Mouse (Mus musculus) stomach, postnatal 0 days (tissue): ENCODE data around the gene Dnajb8. TPM values are rescaled to one million over a fixed set of nuclear protein-coding genes. Genes with fewer than 3 reads are reported as not detected.

Experiments
- ATAC-seq: fragments of 200-750 bp; cut with Nextera tagmentation; 2 replicates; pipeline ENCODE4 v1.8.0; 2017; ENCODE audit not compliant: low FRiP score, low TSS enrichment
- DNase-seq: peaks from one replicate; pipeline ENCODE4 v3.0.0-alpha.2; 2016; ENCODE audit warnings: low spot score
- H3K27ac ChIP-seq: fragments of 300-500 bp; sonication (generic); replicated peaks from 2 replicates; pipeline ENCODE4 v1.5.1; 2014; ENCODE audit warnings: mild to moderate bottlenecking, control low read depth
- H3K27me3 ChIP-seq: fragments of 300-500 bp; sonication (generic); 2 replicates; pipeline ENCODE4 v1.6.1; 2014; ENCODE audit warnings: low read length; ENCODE audit not compliant: control insufficient read depth, insufficient read depth
- H3K36me3 ChIP-seq: fragments of 300-500 bp; sonication (generic); 2 replicates; pipeline ENCODE4 v1.6.1; 2014; ENCODE audit warnings: low read length, mixed read lengths; ENCODE audit not compliant: control insufficient read depth, insufficient read depth
- H3K4me1 ChIP-seq: fragments of 300-500 bp; sonication (generic); replicated peaks from 2 replicates; pipeline ENCODE4 v1.6.1; 2014; ENCODE audit warnings: antibody characterized with exemption; ENCODE audit not compliant: control insufficient read depth, insufficient read depth
- H3K4me2 ChIP-seq: fragments of 300-500 bp; sonication (generic); replicated peaks from 2 replicates; pipeline ENCODE4 v1.6.1; 2014; ENCODE audit warnings: low read depth, mild to moderate bottlenecking, control low read depth, moderate library complexity
- H3K4me3 ChIP-seq: fragments of 300-500 bp; sonication (generic); 2 replicates; pipeline ENCODE4 v1.5.1; 2014; ENCODE audit warnings: low read depth, low read length, control low read depth
- H3K9ac ChIP-seq: fragments of 300-500 bp; sonication (generic); 2 replicates; pipeline ENCODE4 v1.6.1; 2014; ENCODE audit warnings: mild to moderate bottlenecking, low read length, control low read depth, mixed read lengths
- H3K9me3 ChIP-seq: fragments of 300-500 bp; sonication (generic); 2 replicates; pipeline ENCODE4 v1.6.1; 2016; ENCODE audit warnings: low read length; ENCODE audit not compliant: control insufficient read depth
- CTCF ChIP-seq: IDR thresholded peaks from 2 replicates; pipeline ENCODE4 v1.5.1; 2016; ENCODE audit warnings: antibody characterized with exemption, low read depth, mild to moderate bottlenecking, moderate library complexity
- EP300 ChIP-seq: optimal IDR thresholded peaks from 2 replicates; pipeline ENCODE3; 2016; ENCODE audit warnings: antibody characterized with exemption
- WGBS: fragments of 180-500 bp; shearing (Covaris S2); extraction: QIAGEN DNeasy Blood & Tissue Kit; methylation state at CpG from one replicate; pipeline ENCODE4 v1.1.7; 2014; 5-methylcytosine and 5-hydroxymethylcytosine counted together
- polyA plus RNA-seq: library from polyadenylated mRNA; unstranded; fragments of >200 nt; fragmentation: Nextera tagmentation; extraction: Ambion mirVana; gene quantifications from 2 replicates; pipeline ENCODE4 v1.2.1, GENCODE M21; 2015

The Dnajb8 gene
- polyA plus RNA-seq, 1 experiment from 2014 or later, result not detected

GRCm38 (mm10) chr6:88205937-88206336, 16.1 kb upstream of the Dnajb8 start:
- Histone ChIP-seq H3K4me2 (no peak overlapping the region), H3K27me3 (peaks cover 20% of the 10 kb centered on the region), H3K9me3 (no peaks in the 10 kb centered on the region), H3K36me3 (no peaks in the 10 kb centered on the region), H3K27ac (no peak overlapping the region), H3K9ac (no peak overlapping the region), H3K4me1 (no peaks in the 10 kb centered on the region), H3K4me3 (no peak overlapping the region)
- ATAC-seq, result no peak
- WGBS, result 29% methylated on average over 9 of the region's 9 CpGs
- TF ChIP-seq CTCF, result no peak
- TF ChIP-seq EP300, result no peak
- DNase-seq, result no peak

- DNase-seq (no peak), ATAC-seq (no peak)
- TF ChIP-seq EP300, result no peak
- no peak for TF ChIP-seq CTCF
- no peaks in the 10 kb centered on the region for H3K36me3 ChIP-seq
- H3K4me1 ChIP-seq, result no peaks in the 10 kb centered on the region
- no peak overlapping the region for H3K4me3 ChIP-seq
- no peak overlapping the region for H3K9ac ChIP-seq
- peaks cover 18% of the 10 kb centered on the region; the same call in 1 of the 2 replicates for H3K27me3 ChIP-seq
- 54% methylated on average over 7 of the region's 7 CpGs for WGBS
- H3K27ac ChIP-seq, result no peak overlapping the region
- no peak overlapping the region for H3K4me2 ChIP-seq
- H3K9me3 ChIP-seq, result no peaks in the 10 kb centered on the region
Observed at GRCm38 (mm10) chr6:88206566-88206965, 15.5 kb upstream of the Dnajb8 start.

GRCm38 (mm10) chr6:88207403-88208033, 14.6 kb upstream of the Dnajb8 start:
- DNase-seq (no peak), ATAC-seq (no peak)
- peaks cover 12% of the 10 kb centered on the region; the same call in 1 of the 2 replicates for H3K27me3 ChIP-seq
- no peak for TF ChIP-seq EP300
- no peak for TF ChIP-seq CTCF
- no peak overlapping the region for H3K4me3 ChIP-seq
- H3K9me3 ChIP-seq, result no peaks in the 10 kb centered on the region
- no peak overlapping the region for H3K9ac ChIP-seq
- H3K27ac ChIP-seq, result no peak overlapping the region
- H3K36me3 ChIP-seq, result no peaks in the 10 kb centered on the region
- H3K4me2 ChIP-seq, result no peak overlapping the region
- WGBS, result 89% methylated on average over 10 of the region's 10 CpGs
- no peaks in the 10 kb centered on the region for H3K4me1 ChIP-seq

- 88% methylated on average over 3 of the region's 3 CpGs for WGBS
- ATAC-seq (no peak), DNase-seq (no peak)
- no peak overlapping the region for H3K9ac ChIP-seq
- no peaks in the 10 kb centered on the region for H3K36me3 ChIP-seq
- no peaks in the 10 kb centered on the region for H3K4me1 ChIP-seq
- H3K4me3 ChIP-seq, result no peak overlapping the region
- no peaks in the 10 kb centered on the region for H3K9me3 ChIP-seq
- TF ChIP-seq EP300 (no peak), CTCF (no peak)
- no peak overlapping the region for H3K4me2 ChIP-seq
- H3K27me3 ChIP-seq, result peaks cover 11% of the 10 kb centered on the region; the same call in 1 of the 2 replicates
- no peak overlapping the region for H3K27ac ChIP-seq
Observed at GRCm38 (mm10) chr6:88208321-88208720, 13.7 kb upstream of the Dnajb8 start.

- H3K4me3 ChIP-seq, result no peak overlapping the region
- no peaks in the 10 kb centered on the region for H3K9me3 ChIP-seq
- WGBS, result 73% methylated on average over 5 of the region's 5 CpGs
- DNase-seq (no peak), ATAC-seq (no peak)
- H3K27me3 ChIP-seq, result peaks cover 5% of the 10 kb centered on the region; the same call in 1 of the 2 replicates
- H3K9ac ChIP-seq, result no peak overlapping the region
- TF ChIP-seq CTCF (no peak), EP300 (no peak)
- no peak overlapping the region for H3K4me2 ChIP-seq
- no peaks in the 10 kb centered on the region for H3K4me1 ChIP-seq
- H3K36me3 ChIP-seq, result no peaks in the 10 kb centered on the region
- no peak overlapping the region for H3K27ac ChIP-seq
Observed at GRCm38 (mm10) chr6:88209453-88209852, 12.6 kb upstream of the Dnajb8 start.

GRCm38 (mm10) chr6:88210182-88210581, 11.9 kb upstream of the Dnajb8 start:
- ATAC-seq (no peak), DNase-seq (no peak)
- Histone ChIP-seq H3K4me1 (no peaks in the 10 kb centered on the region), H3K4me3 (no peak overlapping the region), H3K36me3 (no peaks in the 10 kb centered on the region), H3K27ac (no peak overlapping the region), H3K27me3 (peaks cover 4% of the 10 kb centered on the region; the same call in 1 of the 2 replicates), H3K4me2 (no peak overlapping the region), H3K9me3 (no peaks in the 10 kb centered on the region), H3K9ac (no peak overlapping the region)
- WGBS, result 62% methylated on average over 3 of the region's 3 CpGs
- TF ChIP-seq EP300 (no peak), CTCF (no peak)
